Mouse (Mus musculus) E14TG2a.4 (cell line): ENCODE measurements at regions not wholly inside any gene's neighbourhood (a gene's known extent, or its start where the extent isn't known, plus 50 kb on each side); places are given as distances from the start of the nearest gene placed in this dataset.

Experiments used
- CTCF ChIP-seq: conservative IDR thresholded peaks from 2 replicates; pipeline ENCODE4 v1.5.1; 2014; ENCODE audit warnings: low read length
- POU5F1 ChIP-seq: IDR thresholded peaks from 2 replicates; pipeline ENCODE4 v1.6.1; 2014; ENCODE audit warnings: low read length, borderline replicate concordance

- TF ChIP-seq CTCF = no peak
- TF ChIP-seq POU5F1 = no peak
These were observed 444.2 kb upstream of the Tnp1 start for GRCm38 (mm10) chr1:73459754-73460534.
